Mouse (Mus musculus) spleen, postnatal 10 days (tissue): ENCODE results near the gene Klhdc9.

Source experiments
- DNase-seq, 2 experiments: peaks; one replicate each; pipeline ENCODE4 v3.0.0; 2021 to 2022; ENCODE audit warnings: low spot score in 2 of 2

Gene Klhdc9

DNA sequence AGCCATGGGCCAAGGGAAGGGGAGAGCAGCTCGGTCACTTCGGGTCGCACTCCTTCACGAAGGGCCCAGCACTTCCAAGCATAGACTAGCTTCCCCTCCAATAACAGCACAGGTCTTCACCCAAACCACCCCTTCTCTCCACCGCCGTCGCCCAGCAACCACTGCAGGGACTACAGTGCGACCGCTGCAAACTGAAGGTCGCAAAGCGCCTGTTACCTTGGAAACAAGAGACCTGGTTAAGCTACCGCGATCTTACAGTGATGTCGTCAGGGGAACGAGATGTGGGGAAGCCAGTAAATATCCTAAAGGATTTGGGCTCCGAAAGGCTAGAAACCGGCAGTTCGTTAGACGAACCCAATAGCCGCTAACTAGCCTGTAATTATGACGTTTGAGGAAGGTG lies at the start of gene Klhdc9:
Gene Klhdc9 (minus strand): TSS at position 143 of the 400 bp plus-strand sequence.
- DNase-seq: peak; percentile 84 to 97

DNA sequence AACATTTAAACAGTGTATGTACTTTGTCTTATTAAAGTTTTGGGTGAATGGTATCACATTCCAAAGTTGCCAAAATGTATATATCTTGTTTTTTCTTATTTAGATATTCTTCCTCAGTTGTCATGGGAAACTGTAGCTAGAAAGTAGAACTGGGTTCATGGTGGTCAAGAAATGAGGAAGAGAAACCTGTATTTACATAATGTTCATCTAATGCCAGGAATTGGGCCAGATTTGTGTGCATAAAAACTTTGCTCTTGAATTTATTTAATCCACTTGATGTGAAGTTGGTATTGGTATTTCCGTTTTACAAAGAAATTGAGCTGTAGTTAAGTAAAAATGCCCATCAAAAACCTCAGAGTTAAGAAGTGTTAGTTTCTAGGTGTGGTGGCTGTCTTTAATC lies 49.6 kb upstream of the Klhdc9 start:
- no peak for DNase-seq

DNA sequence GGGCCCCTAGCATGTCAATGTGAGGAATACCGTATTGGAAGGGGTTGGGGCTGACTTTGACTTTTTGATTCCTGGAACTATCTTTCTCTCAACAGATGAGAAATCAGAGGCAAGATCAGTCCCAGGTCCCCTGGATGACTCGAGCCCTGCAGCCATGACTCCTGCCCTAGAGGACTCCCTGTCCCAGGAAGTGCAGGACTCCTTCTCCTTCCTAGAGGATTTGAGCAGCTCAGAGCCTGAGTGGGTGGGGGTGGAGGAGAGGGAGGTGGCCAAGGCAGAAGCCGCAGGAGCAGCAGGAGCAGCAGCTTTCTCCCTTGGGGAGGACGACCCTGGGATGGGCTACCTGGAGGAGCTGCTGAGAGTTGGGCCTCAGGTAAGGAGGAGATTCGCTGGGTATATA lies 46.7 kb upstream of the Klhdc9 start:
- no peak for DNase-seq

DNA sequence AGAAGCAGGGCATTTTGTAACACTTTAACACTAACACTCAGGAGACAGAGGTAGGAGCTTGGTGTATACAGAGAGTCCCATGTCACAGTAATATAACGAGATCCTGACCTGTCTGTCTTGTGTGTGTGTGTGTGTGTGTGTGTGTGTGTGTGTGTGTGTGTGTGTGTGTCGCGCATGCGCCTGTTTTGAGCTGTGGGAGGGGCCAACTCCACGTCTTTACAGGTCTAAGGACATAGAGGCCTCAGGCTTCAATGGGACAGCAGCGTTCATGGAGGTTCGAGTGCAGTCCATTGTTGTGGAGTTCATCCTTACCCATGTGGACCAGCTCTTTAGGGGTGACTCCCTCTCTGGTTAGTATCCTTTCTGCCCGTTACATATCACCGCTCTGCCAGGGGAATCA lies 42.4 kb upstream of the Klhdc9 start:
- DNase-seq: no peak

DNA sequence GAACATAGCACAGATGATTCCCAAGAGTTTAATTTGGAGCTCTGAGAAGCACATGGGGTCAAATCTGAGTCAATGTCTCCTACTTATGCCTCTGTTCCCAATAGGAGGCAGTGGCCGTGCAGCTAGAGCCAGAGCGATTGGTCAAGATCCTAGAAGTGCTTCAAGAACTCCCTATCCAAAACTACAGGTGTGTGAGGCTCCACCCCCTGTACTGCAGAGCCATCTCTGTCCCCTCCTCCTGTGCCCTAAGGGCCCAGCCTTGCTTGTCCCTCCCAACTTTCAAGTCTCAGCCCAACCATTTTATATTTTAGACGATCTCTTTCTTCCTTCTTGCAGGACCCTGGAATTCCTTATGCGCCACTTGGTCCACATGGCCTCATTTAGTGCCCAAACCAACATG lies 41.2 kb upstream of the Klhdc9 start:
- DNase-seq: no peak

DNA sequence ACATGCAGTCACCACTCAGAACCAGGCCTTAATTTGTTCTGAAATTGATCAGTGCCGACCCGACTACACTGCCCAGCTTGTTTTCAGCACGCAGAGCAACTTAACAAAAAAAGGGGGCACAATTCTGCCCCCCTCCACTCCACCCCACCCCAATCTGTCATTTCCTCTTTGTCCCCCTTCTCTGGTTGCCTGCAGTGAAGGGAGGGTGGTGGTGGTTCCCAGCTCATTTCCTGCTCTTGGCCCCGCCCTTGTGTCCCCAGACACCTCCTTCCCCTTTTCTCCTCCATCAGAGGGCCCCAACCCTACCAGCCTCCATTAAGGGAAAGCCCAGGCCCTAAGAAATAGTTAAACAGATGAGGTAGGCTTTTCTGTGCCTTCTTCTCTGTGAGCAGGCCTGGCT lies 29.5 kb upstream of the Klhdc9 start:
- DNase-seq: peak in 1 of 2 experiments; percentile 83

DNA sequence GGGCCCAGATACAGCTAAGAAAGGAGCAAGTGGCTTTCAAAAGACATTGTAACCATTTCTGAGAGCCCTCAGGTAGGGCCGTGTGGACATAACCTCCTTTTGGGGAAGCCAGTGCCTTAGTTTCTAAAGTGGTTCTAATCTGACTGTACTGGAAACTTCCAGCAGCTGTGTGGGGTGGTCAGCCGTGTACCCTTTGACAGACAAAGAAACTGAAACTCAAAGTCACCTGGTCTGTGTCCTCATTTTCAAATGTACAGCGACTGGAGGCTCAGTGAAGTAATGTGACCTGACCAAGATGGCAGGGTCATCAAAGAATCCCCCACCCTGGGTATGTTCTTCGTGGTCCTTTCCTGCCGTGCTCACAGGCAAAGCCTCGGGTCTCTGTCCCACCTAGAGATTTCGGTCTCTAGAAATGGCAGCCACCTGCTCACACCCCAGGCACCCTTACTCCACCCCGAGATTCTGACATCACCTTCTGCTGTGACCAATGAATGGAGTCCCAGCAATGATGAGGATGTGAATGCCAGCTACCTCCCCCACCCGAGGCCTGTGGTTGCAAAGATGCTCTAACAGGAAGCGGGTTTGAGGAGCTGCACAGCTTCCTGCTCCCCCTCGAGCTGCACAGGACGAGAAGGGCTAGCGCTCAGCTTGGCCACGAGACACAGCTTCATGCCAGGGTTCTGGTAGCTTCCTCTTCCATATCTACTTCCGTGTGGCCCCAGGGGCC lies 27.9 kb upstream of the Klhdc9 start, which contains the start of gene Arhgap30:
Gene Arhgap30 (plus strand): TSS at position 579 of the 727 bp plus-strand sequence.
- DNase-seq: peak; percentile 59 to 86

DNA sequence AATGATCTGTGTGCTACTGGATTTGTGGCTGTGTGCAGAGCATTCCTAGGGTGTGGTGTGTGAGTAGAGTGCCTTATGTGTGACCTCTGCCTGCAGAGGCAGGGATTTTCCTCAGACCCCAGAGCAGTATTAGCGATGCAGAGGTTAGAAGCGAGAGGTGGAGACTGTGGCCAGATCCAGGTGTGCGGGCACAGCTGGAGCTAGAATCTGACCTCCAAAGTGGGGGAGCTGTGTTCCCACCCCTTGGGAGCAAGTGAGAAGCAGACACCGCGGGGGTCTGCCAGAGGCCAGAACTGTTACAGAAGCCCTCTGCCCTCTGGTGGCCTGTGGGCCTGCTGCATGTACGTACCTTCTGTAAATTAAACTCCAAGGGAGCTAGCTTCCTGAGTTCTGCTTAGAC lies 26.5 kb upstream of the Klhdc9 start:
- DNase-seq: peak in 1 of 2 experiments; percentile 64

DNA sequence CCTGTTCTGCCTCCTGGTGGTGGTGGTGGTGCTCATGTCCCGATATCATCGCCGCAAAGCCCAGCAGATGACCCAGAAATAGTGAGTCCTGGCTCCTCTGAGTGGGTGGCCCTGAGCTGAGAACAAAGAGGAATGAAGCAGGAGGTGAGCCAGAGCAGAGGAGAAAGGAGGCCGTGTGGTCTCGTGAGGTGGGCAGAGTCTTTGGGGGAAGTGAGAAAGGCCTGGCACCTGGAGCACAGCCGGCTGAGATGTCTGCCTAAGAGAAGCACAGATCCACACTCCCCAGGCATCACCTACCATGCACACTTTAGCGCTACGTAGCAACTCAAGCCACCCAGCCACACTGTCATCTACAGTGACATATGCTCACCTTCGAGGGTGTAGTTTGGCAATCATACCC lies 24.6 kb upstream of the Klhdc9 start:
- DNase-seq: no peak

DNA sequence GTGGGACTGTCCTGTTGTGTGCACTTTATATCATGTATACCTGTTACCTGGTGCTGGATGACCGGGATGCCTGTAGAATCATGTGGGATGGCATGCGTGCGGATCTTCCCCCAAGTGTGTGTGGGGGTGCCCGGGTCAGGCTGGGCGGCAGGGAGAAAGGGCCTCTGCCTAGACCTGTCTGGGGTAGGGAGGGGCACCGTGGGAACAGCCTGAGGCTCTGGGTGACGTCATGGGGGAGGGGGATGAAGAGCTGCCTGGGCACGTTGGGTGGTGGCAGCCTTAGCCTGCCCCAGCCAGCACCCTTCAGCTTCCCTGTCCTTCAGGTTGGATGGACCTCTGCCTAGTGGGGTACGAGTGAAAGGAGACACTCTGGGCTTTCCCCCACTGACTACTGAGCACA lies 23.8 kb upstream of the Klhdc9 start:
- DNase-seq: no peak

DNA sequence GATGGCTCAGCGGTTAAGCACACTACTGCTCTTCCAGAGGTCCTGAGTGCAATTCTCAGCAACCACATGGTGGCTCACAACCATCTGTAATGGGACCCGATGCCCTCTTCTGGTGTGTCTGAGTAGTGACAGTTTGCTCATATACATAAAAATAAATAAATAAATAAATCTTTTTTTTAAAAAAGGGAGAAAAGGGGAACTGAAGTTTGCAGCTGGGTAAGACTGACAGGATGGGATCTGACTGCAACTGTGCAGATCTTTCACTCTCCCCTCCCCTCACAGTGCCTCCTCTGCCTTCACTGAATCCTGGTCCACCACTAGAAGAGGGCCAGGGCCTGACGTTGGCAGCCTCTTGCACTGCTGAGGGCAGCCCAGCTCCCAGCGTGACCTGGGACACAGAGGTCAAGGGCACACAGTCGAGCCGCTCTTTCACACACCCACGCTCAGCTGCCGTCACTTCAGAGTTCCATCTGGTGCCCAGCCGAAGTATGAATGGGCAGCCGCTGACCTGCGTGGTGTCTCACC lies 21.6 kb upstream of the Klhdc9 start:
- DNase-seq: no peak

DNA sequence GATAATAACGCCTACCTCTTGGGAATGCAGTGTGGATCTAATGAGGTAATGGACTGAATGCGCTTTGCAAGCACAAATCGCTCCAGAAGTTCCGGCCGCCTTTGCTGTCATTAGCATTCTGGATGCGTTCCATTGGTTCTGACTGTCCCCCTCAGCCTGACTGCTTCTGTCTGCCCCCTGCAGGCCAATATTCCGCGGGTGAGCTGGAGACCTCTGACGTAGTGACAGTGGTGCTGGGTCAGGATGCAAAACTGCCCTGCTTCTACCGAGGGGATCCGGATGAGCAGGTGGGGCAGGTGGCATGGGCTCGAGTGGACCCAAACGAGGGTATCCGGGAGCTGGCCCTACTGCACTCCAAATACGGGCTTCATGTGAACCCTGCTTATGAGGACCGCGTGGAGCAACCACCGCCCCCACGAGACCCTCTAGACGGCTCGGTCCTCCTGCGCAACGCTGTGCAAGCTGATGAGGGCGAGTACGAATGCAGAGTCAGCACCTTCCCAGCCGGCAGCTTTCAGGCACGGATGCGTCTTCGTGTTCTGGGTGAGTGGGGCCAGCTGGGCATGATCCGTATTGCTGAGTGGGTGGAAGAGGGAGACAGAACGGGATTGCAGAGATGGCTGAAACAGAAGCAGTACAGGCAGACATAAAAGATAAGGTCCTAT lies 19.5 kb upstream of the Klhdc9 start:
- DNase-seq: peak; percentile 50 to 84

DNA sequence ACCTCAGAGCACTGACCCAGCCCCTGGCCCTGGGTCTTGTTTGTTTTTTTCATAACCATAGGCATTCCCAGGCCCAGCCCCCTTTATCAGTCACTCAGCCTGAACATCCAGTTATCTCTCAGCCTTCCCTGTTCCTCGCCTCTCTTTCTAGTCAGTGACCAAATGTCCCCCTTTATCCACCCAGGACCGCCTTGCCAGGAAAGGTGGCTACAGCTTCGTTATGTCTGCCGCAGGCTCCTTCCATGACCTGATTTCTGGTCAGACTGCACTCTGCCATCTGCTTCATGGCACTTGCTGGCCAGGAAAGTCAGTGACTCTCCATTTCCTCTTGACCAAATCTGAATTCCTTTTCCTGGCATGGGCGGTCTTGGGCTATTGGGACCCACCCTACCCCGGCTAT lies 17.7 kb upstream of the Klhdc9 start:
- no peak for DNase-seq

DNA sequence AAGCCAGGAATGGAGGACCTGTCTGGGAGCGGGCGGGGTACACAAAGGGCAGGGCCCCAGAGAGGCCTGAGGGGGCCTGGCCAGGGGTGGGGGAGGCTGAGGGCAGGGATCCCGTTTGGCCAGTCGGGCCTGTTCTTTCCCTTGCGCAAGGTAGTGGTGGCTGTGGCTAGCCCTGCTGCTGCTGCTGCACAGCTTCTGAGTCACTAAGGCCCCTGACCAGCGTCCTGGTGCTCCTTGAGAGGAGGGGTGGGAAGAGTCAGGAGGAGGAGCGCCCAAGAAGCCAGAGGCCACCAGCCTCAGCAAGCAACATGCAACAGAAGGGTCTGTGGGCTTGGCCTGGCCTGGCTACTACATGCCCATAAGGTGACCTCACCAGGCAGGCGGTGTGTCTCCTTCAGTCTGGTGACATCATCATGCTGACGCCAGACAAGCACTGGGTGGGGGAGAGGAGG lies 15.1 kb upstream of the Klhdc9 start:
- no peak for DNase-seq

DNA sequence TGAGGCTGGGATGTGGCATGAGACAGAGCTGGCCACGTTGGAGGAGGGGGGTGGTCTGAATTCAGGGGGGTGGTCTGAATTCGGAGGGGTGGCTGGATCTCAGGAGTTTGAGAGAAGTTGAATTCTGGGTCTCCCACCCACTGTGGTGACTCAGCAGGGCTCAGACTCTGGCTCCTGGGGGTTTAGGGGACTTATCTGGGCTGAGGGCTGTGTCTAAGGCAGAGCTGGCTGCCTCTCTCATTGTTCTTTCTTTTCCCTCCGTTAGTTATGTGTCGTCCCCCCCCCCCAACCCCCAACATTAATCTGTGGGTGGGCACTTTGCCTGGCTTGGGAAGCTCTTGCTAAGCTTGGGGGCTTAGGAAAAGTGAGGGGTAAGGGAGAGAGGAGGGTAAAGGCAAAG lies 13.3 kb upstream of the Klhdc9 start:
- no peak for DNase-seq

DNA sequence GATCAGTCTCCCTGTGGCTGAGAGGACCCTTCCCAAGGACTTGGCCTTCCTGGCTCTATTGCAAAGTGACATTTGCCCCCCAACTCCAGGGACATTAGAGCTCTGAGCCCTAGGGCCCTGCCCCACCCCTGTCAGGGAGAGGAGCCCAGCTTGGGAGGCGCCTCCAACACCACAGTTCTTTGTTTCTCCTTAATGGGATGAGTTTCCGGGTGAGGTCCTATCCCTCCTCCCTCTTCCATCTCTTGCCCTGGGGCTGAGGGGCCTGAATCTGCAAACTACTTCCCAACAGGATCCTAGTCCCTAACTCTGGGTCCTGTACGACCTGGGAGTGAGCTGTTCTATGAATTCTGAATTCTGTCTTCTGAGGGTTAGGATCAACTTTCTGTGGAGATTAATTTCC lies 12.3 kb upstream of the Klhdc9 start:
- DNase-seq: no peak

DNA sequence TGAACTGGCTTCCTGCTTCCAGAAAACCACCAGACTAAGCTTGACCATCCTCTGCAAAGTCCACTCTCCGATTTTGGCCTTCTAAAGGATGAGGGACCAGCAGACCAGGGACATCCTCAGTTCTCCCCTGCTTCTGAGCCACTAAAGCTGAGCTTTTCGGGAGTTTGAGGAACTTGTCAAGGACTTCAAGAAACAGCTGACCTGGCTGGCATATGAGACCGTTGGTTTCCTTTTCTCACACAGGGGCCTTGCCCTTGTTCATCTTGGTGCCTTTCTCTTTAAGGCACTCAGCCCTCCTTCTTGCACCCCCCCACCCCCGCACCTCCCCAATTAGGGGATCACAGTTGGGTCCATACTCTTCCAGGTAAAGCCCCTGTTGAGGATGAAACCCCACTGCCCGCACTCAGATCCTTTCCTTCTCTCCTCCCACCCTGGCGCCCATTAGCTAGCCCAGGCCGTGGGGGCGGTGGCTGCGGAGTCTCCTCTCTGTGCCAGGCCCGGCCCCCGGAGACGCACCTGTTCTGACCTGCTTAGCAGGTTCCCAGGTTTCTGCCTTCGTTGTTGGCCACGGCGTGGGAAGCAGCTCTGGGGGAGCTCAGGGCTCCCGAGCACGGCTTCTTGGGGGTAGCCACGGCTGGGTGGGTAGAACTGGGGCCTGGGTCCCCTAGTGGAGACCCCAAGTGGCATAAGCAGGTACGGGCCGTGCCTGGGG lies 9.4 kb upstream of the Klhdc9 start, which contains the start of gene Nectin4:
Gene Nectin4 (plus strand): TSS at position 255 of the 712 bp plus-strand sequence.
- DNase-seq: no peak

DNA sequence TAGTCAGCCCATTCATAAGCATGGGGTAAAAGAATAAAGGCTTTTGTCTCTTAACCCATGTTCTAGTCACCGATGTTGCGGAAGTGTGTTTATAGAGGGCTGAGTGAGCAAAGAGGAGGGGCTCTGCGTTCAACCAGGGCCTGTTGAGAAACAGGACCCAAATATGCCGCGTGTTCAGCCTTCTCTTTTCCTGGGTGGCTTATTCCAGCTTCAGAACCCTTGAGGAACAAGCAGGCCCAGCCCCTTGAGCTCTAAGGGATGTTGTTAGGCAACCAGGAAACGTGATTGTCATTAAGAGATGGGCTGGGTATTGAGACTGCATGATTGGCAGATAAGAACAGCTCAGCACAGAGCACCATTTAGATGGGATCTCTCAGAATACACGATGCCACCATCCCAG lies 5.3 kb upstream of the Klhdc9 start:
- no peak for DNase-seq

DNA sequence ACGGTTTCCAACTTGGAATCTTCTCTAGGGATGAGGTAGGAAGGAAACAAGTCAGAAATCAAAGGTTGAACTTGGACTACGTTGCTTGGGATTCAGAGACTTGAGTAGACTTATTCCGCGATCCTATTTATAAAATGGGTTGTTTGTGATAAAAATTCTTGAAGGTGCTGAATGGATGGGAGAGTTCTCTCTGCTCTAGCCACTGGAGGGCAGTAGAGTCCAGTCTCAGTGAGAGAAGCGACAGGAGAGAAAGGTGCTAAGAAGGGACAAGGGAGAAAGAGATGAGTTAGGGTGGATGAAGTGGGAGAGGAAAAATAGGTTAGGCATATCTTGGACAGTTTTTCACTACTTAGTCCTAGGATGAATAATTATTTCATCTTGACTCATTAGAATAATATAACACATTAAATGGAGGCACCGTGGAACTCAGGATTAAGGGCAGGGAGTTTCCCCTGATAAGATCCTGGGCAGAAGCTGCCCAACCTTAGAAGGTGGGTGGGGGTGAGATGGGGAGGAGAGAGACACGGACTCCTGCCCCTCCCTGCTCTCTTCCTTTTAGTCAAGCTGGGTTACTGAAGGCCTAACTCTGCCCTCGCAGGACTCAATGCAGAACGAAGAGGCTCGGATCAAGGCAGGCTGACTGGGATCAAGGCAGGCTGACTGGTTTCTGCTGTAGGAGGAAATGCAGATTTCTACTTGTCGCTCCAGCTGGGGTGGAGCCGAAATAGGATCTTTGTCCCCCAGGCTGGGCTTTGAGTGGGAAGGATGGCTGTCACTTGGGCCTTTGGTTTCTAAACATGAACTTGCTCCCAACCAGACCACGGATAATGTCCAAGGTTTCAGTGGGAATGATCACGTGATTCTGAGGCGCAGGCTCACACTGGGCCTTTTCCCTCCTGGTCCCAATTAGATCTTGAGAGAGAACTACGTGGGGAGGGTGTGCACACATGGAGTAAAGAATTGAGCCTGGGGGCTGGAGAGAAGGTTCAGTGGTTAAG lies 807 bp upstream of the Klhdc9 start:
- peak; percentile 59 to 85 for DNase-seq

DNA sequence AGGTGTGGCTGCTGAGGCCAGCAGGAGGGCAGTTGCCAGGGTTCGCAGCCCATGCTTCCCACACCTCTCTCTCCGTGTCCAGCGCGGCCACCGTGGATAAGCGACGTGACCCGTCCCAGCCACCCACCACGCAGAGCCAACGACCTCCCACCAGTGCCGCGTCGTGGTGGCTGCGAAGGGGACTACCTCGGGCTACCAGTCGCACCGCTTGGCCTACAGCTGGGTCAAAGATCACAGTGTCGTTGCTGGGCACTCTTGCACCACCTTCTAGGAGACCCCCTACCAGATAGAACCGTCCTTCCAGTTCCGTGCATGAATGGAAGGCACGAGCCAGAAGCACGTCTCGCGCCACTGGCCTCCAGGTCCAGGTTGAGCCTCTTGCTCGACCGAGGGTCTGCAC lies 345 bp downstream of the Klhdc9 start:
- peak in 1 of 2 experiments; percentile 49 for DNase-seq

DNA sequence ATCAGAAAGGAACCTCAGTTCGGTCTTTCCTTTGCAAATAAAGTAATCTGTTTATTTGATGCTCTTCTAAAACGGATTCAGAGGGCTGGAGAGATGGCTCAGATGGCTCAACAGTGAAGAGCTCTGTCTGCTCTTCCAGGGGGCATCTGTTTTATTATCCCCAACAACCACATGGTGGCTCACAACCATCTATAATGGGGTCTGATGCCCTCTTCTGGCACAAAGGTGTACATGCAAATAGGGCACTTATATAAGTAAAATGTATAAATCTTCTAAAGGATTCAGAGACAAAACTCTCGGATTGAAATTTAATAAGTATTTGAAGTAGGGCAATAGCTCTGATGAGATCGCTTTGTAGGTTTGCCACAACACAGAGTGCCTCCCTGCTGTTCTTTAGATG lies 2.2 kb downstream of the Klhdc9 start:
- DNase-seq: peak in 1 of 2 experiments; percentile 53
